Mouse (Mus musculus) layer of hippocampus, adult 8-10 months (tissue): ENCODE data around the gene Paip2b. TPM values are rescaled to one million over a fixed set of nuclear protein-coding genes. Genes with fewer than 3 reads are reported as not detected.
A peak's percentile ranks its signal among the peaks of the same experiment; 100 is the strongest.
"Not testable (repeated sequence)": the region's sequence is repeated elsewhere in the genome, so short reads cannot be mapped to it uniquely, and the experiment has no call there.

ENCODE experiments used
- DNase-seq, 2 experiments: peaks; one replicate each; pipeline ENCODE4 v3.0.0; 2022; ENCODE audit warnings: low spot score in 2 of 2
- total RNA-seq, 4 experiments: library from RNA; stranded (reverse); gene quantifications; 2 replicates each; pipeline ENCODE4 v1.2.4; 2022

The Paip2b gene
- total RNA-seq, 4 experiments from 2014 or later = 43.0 to 66.4 (median 57.0) TPM

DNA sequence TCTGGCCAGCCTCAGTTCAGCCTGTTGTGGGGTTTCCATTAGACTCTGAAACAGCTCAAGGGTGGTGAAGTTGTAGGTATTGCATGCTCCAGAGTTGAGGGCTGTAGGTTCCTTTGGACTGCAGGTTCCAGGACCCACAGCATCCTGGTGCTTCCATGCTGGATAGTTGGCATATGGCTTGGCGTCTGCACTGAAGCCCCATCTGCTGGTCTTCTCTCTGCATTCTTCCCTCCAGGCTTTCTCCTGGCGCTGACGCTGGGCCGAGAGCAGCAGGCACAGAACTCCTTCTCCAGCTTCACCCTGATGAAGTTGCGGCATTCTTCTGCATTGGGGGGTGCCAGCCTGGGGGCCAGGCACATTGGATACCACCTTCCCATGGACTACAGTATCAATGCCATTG is 29.5 kb downstream of the Paip2b start:
- DNase-seq = peak in 1 of 2 experiments; percentile 55

DNA sequence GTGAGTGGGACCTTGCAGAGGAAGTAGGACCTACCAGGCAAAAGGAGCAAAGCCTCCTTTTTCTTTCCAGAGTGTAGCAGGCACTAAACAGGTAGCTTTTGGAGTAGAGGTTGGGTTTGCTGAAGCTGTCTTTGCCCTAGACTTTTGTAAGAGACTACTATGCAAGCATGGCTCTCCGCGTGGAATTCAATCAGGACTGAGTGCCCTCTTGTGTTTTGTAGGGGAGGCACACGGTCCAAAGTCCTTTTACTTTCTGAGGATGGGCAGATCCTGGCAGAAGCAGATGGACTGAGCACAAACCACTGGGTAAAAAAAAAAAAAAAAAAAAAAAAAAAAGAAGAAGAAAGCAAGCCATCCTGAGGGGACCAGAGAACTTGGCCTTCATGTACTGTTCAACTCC is 34.9 kb downstream of the Paip2b start:
- no peak for DNase-seq

DNA sequence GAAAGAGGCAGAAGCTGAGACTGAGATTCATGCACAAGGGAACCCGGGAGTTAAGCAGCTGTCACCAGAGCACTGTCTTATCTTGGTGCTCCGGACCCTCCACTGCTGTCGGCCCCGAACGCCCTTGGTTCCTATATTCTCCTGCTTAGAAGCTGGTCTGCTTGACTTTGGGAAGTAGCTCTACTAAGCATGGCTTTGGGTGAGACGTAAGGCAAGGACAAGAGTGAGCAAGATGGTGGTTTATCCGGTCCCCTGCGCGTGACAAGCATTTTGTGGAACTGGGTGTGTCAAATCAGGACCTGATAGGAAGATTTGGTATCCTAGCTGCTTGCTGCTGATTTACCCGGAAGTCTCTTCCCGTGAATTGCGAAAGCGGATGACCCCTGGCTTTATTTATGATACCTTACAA is 36.0 kb downstream of the Paip2b start:
- DNase-seq = peak in 1 of 2 experiments; percentile 32

- DNase-seq = peak; percentile 92 to 93
Observed at GRCm38 (mm10) chr6:83794760-83795296, 36.7 kb downstream of the Paip2b start, which contains the start of gene Nagk. Nagk (plus strand) TSS chr6:83794982.

- no peak for DNase-seq
Observed at GRCm38 (mm10) chr6:83791251-83791890, 40.2 kb downstream of the Paip2b start.

GRCm38 (mm10) chr6:83790533-83790932 is 41.0 kb downstream of the Paip2b start:
- not testable (repeated sequence) for DNase-seq

DNA sequence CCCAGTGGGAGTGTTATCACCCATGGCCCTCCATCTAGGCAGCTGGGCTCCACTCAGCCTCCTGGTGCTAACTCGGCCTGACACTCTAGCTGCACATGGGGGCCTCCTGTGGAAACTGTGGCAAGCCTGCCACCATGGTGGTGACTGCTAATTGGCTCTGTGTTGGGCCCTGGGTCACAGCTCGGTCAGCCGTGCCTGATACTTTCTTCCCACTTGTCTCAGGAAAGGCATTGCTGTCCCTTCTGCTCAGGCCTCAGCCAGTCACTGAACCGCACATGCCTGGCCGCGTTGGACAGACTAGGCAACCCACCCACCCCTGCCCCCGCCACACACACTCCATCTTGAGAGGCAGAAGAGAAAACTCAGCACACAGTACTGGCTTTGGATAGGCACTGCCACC is 43.0 kb downstream of the Paip2b start:
- no peak for DNase-seq

DNA sequence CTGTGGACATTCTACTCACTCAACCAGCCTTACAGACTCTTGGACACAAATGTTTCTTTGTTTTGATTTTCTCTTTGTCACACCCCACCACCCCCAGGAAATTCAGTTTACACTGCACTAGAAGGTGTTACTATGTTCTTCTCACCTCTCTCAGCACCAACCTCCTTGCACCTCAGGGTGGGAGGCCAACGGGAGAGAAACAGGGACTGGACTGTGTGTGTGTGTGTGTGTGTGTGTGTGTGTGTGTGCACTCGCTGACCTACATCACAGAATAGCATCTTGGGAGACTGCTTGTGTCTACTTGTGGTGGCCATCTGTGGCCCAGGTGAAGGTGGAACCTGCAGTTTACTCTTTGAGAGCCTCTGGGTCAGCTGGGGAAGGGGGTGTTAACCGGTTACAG is 45.1 kb downstream of the Paip2b start:
- no peak for DNase-seq

DNA sequence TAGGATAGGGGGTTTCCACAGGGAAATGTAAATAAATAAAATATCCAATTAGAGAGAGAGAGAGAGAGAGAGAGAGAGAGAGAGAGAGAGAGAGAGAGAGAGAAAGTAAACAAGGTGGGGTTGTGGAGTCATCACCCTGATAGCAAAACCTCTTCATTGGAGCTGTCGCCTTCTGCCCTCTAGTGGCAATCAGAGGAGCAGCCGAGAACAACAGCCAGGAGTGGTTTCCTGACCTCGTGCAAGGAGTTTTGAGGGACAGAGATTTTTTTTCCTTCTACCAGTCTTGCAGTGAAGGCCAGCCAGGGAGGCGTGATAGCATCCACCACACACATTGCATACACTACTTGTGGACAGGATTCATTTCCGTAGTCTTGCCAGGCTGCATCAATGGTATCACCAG is 52.5 kb downstream of the Paip2b start:
- peak in 1 of 2 experiments; percentile 34 for DNase-seq

- DNase-seq = no peak
Observed at GRCm38 (mm10) chr6:83778306-83778705, 53.2 kb downstream of the Paip2b start.

GRCm38 (mm10) chr6:83775638-83776293 is 55.8 kb downstream of the Paip2b start, which contains the start of gene Tex261:
Tex261 (minus strand) TSS chr6:83775813.
- peak; percentile 82 to 90 for DNase-seq

GRCm38 (mm10) chr6:83774781-83775563 is 56.6 kb downstream of the Paip2b start:
- no peak for DNase-seq

DNA sequence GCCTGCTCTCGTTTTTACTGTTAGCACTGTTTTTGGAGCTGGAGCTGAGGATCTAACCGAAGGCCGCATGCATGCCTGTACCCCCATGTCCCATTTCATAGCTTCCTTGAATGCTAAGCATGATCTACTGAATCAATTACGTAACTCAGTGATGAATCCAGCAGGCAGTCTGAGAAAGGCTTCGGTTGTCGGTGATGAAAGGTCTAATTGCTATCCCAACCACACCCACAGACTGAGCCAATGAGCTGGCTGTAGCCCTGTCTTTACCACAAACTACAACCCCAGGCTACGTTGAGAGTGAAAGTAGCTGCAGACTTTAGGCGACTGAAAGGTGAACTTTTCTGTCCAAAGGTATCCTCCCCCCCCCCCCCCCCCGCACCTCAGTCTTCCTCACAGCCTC is 57.4 kb downstream of the Paip2b start:
- DNase-seq = no peak

GRCm38 (mm10) chr6:83768485-83768884 is 63.1 kb downstream of the Paip2b start:
- no peak for DNase-seq

DNA sequence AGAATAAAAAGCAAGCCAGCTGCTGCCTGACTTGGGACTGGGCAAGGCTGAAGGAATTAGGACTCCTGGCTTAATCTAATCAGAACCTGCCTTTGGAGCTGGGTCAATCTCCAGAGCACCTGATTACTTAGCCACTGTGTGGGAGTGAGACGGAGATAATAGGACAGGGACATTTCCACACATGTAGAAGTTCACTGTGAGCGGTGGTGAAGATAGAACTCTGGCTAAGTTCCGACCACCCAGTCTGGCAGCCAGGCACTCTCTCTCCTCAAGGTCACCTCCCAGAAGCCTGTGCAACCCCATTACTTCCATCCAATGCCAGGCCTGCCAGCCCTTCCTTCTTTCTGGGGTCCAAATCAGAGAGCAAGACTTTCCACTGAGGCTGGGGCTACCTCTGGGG is 64.6 kb downstream of the Paip2b start:
- no peak for DNase-seq

DNA sequence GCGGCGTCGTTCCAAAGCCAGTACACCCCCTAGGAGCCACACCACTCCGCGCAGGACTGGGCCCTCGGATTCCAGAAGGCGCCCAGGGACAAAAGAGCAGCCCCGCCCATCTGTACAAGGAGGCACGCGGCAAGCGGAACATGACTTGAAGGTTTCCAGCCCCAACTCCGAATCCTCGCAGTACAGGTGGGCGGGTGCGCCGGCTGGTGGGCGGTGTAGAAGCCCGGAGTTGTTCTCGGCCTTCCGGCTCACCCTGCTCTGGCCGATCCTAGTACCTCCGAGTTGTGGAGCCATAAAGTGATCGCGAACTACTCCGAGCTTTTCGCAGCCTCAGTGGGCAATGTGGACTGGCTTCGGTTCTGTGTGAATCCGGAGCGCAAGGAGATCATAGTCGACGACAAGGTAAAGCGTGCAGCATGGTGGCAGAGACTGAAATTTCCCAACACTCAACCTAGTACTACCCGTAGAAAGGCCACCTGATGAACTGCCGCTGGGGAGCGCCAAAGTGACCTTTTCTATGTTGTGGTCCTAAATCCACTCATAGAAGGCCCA is 68.6 kb downstream of the Paip2b start:
- DNase-seq = no peak

GRCm38 (mm10) chr6:83762344-83762743 is 69.2 kb downstream of the Paip2b start, which contains the start of gene Ankrd53:
Ankrd53 (plus strand) TSS chr6:83762644.
- DNase-seq = no peak

- no peak for DNase-seq
Observed at GRCm38 (mm10) chr6:83756051-83756450, 75.5 kb downstream of the Paip2b start.
